Mouse (Mus musculus): ENCODE data around the gene Gorasp1.

DNA sequence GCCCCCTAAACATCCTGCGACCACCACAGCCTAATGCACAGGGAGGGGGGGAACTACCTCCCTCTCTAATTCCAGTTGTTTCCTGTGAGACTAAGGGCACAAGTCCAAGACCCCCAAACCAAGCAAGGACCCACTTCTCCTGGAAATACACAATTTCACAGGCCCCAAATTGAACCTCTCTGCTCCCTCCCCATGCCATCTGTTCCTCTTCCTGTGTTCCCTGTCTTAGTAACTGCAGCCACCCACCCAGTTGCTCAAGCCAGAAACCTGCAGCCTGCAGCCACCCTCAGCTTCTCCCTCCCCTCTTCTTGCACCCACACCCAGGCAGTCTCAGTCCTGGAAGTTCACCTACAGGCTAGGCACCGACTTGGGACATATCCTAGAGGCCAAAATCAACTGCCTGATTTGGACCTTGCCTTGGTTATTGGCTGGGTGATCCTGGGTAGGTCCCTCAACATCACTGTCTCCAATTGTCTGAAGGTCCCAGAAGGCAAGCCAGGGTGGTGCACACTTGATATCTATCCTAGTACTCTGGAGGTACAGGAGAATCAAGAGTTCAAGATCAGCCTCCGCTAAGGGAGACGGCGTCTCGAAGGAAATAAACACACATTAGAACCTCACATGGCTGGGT, 41.6 kb upstream of the Gorasp1 start:
- TF ChIP-seq POLR2A (IDR thresholded peaks at IDR 0.05; ENCODE audit: insufficient read length, low read depth) (no peak), TCF12 (IDR thresholded peaks at IDR 0.05; ENCODE audit: insufficient read depth, poor library complexity, severe bottlenecking) (no peak), MYOG (IDR thresholded peaks at IDR 0.05; ENCODE audit: control insufficient read depth in 1 of 3, insufficient read depth in 1 of 3, insufficient read length in 2 of 3, low read depth in 2 of 3) (no peak), TCF3 (IDR thresholded peaks at IDR 0.05; ENCODE audit: insufficient read length, low read depth) (no peak), POLR2AphosphoS2 (IDR thresholded peaks at IDR 0.05; ENCODE audit: insufficient read length, low read depth) (no peak), E2F4 (IDR thresholded peaks at IDR 0.05; ENCODE audit: insufficient read depth) (no peak), MAX (IDR thresholded peaks at IDR 0.05; ENCODE audit: low read depth) (no peak), MYOD1 (IDR thresholded peaks at IDR 0.05; ENCODE audit: control insufficient read depth in 1 of 3, insufficient read length in 2 of 3, low read depth in 2 of 3) (no peak), SRF (IDR thresholded peaks at IDR 0.05; ENCODE audit: control insufficient read depth, insufficient read length, low read depth) (no peak), USF1 (IDR thresholded peaks at IDR 0.05; ENCODE audit: low read depth) (no peak)
